Mouse (Mus musculus) cerebellum, postnatal 10 days (tissue): ENCODE measurements around the gene Sqor.
A peak's percentile ranks its signal among the peaks of the same experiment; 100 is the strongest.

Source experiments
- DNase-seq, 2 experiments: peaks; one replicate each; pipeline ENCODE4 v3.0.0; 2021; ENCODE audit warnings: mixed read lengths in 2 of 2

Sqor gene

GRCm38 (mm10) chr2:122786167-122786566, 21.1 kb downstream of the Sqor start:
- DNase-seq = no peak

GRCm38 (mm10) chr2:122789311-122789710, 24.3 kb downstream of the Sqor start:
- no peak for DNase-seq

- no peak for DNase-seq
Measured at GRCm38 (mm10) chr2:122789730-122790129, 24.7 kb downstream of the Sqor start.

- DNase-seq = no peak
Measured at GRCm38 (mm10) chr2:122804392-122804791, 39.4 kb downstream of the Sqor start.

- no peak for DNase-seq
Measured at GRCm38 (mm10) chr2:122806040-122806439, 41.0 kb downstream of the Sqor start.

- no peak for DNase-seq
Measured at GRCm38 (mm10) chr2:122809027-122809426, 44.0 kb downstream of the Sqor start.

GRCm38 (mm10) chr2:122816986-122817385, 51.9 kb downstream of the Sqor start:
- no peak for DNase-seq

GRCm38 (mm10) chr2:122821246-122821645, 56.2 kb downstream of the Sqor start:
- no peak for DNase-seq

- DNase-seq = peak; percentile 74 to 75
Measured at GRCm38 (mm10) chr2:122825406-122826236, 60.6 kb downstream of the Sqor start.

GRCm38 (mm10) chr2:122826302-122826701, 61.3 kb downstream of the Sqor start:
- DNase-seq = no peak

GRCm38 (mm10) chr2:122854636-122855035, 89.6 kb downstream of the Sqor start:
- no peak for DNase-seq

GRCm38 (mm10) chr2:122855354-122855753, 90.3 kb downstream of the Sqor start:
- no peak for DNase-seq
